13 mouse cellular contexts compared by ENCODE assay signal in the genomic region with DNA sequence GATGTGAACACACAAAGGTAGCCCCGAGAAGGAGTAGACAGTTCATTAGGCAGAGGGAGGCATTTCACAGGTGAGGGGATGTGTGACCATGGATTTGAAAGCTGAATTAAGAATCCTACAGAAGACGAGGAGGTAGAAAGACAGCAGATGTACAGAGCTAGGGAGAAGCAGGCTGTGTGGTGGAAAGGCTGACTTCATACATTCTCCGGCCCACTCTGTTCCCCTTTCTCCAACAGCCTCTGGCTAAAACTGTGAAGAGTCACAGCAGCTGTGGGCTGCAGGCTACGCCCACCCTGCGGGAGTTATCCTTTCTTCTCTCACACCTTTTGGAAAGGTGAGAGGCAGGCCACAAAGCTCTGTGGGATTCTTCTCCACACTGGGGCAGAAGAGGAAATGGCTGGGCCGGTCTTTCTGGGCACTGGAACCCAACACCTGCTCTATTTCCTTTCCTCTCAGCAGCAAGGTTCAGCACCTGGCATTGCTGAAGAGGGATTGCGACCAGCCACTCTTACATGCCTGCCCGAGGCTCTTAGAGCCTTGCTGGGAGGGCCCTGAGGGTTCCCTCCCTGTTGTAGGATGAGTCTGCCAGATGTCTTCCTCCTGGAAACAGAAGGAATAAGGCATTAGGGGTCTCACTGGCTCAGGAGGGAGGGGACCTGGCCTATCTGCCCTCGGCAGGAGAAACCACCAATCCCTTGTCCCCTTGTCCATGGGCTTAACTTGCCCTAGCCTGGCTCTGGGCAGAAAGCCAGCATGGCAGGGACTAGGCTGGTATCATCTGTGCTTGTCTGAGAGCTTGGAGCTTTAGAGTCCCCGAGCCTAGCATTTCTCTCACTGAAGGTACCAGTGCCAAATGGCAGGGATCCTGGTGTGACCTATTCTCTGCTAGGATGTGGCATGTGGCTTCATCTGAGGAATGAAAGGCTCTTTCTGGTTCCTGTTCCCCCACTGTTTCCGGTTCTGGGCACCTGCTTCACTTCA. TPM values are rescaled to one million over a fixed set of nuclear protein-coding genes. Genes with fewer than 3 reads are reported as not detected.
DNase-seq lines count a peak whose midpoint lies in the region; ATAC-seq and TF ChIP-seq lines count a peak whose summit lies in the region.
"Had no signal": no experiment of that assay in that cellular context is flagged by ENCODE, and none has a peak within 500 bp of the region (broad histone marks: within the 10 kb centered on the region; RNA-seq: fewer than 3 reads in every experiment).

No protein-coding gene starts in this region.

- H3K9me3 ChIP-seq in hindbrain, embryonic 15.5 days = no peaks in the 10 kb centered on the region
- no peaks in the 10 kb centered on the region for H3K9me3 ChIP-seq in hindbrain, embryonic 12.5 days (replicated peaks)
- no peaks in the 10 kb centered on the region for H3K9me3 ChIP-seq in hindbrain, postnatal 0 days (ENCODE audit: low read length)
- H3K9me3 ChIP-seq: midbrain, embryonic 10.5 days had no signal

- TF ChIP-seq CTCF in hindbrain, postnatal 0 days (IDR thresholded peaks at IDR 0.05; ENCODE audit: low read depth) = no peak

- H3K4me2 ChIP-seq in hindbrain, embryonic 15.5 days = no peak overlapping the region
- H3K4me2 ChIP-seq in hindbrain, embryonic 12.5 days (replicated peaks) = no peak overlapping the region
- no peak overlapping the region for H3K4me2 ChIP-seq in hindbrain, postnatal 0 days (ENCODE audit: low read depth, low read length)

- no peaks in the 10 kb centered on the region for H3K36me3 ChIP-seq in hindbrain, embryonic 15.5 days
- no peaks in the 10 kb centered on the region for H3K36me3 ChIP-seq in hindbrain, embryonic 12.5 days
- no peaks in the 10 kb centered on the region for H3K36me3 ChIP-seq in hindbrain, postnatal 0 days (ENCODE audit: insufficient read depth, low read length)
- H3K36me3 ChIP-seq: midbrain, embryonic 10.5 days had no signal

- peak; percentile 48 for DNase-seq in ZHBTc4 (ENCODE audit: low read depth, low spot score)
- peak; percentile 81 for DNase-seq in hindbrain, postnatal 0 days (ENCODE audit: low spot score)
- no peak for DNase-seq in spleen, postnatal 10 days (ENCODE audit: low spot score in 2 of 2)
- DNase-seq in urinary bladder, postnatal 36 days (ENCODE audit: low spot score in 2 of 2) = no peak
- DNase-seq: kidney, adult 2 months; lung, adult 18-20 months had no signal

- WGBS in hindbrain, embryonic 15.5 days = 61% methylated on average over 11 of the region's 11 CpGs
- WGBS in hindbrain, embryonic 12.5 days = 62% methylated on average over 11 of the region's 11 CpGs
- 48% methylated on average over 11 of the region's 11 CpGs for WGBS in hindbrain, postnatal 0 days

- no peak overlapping the region for H3K9ac ChIP-seq in hindbrain, embryonic 15.5 days
- H3K9ac ChIP-seq in hindbrain, embryonic 12.5 days = no peak overlapping the region
- no peak overlapping the region for H3K9ac ChIP-seq in hindbrain, postnatal 0 days (replicated peaks; ENCODE audit: low read length)

- peak; percentile 72; the same call in 1 of the 2 replicates for ATAC-seq in hindbrain, embryonic 15.5 days (ENCODE audit: low FRiP score, low read depth)
- ATAC-seq in hindbrain, embryonic 12.5 days (ENCODE audit: low FRiP score) = no peak
- peak; percentile 88 for ATAC-seq in cerebellum, adult (ENCODE audit: insufficient number of reproducible peaks, low FRiP score, low TSS enrichment)
- peak; percentile 57; the same call in 1 of the 2 replicates for ATAC-seq in hindbrain, postnatal 0 days

- no peak overlapping the region for H3K4me3 ChIP-seq in hindbrain, embryonic 15.5 days
- H3K4me3 ChIP-seq in hindbrain, embryonic 12.5 days = no peak overlapping the region
- no peak overlapping the region for H3K4me3 ChIP-seq in hindbrain, postnatal 0 days (ENCODE audit: low read length)
- H3K4me3 ChIP-seq: midbrain, embryonic 10.5 days had no signal

- no peaks in the 10 kb centered on the region for H3K27me3 ChIP-seq in hindbrain, embryonic 15.5 days
- 0 out of 2 replicates have a peak, but pooled peaks cover 3% of the 10 kb centered on the region for H3K27me3 ChIP-seq in hindbrain, embryonic 12.5 days
- no peaks in the 10 kb centered on the region for H3K27me3 ChIP-seq in hindbrain, postnatal 0 days (ENCODE audit: insufficient read depth, low read length)

- H3K4me1 ChIP-seq in hindbrain, embryonic 15.5 days (replicated peaks) = peaks cover 8% of the 10 kb centered on the region; the same call in 1 of the 2 replicates
- 0 out of 2 replicates have a peak, but pooled peaks cover 3% of the 10 kb centered on the region for H3K4me1 ChIP-seq in hindbrain, embryonic 12.5 days
- no peaks in the 10 kb centered on the region for H3K4me1 ChIP-seq in hindbrain, postnatal 0 days (ENCODE audit: insufficient read depth, low read length)
- H3K4me1 ChIP-seq: midbrain, embryonic 10.5 days had no signal

- 0 out of 2 replicates have a peak overlapping the region, but pooled peaks have one; percentile 6 for H3K27ac ChIP-seq in hindbrain, embryonic 15.5 days (replicated peaks)
- no peak overlapping the region for H3K27ac ChIP-seq in hindbrain, embryonic 12.5 days
- H3K27ac ChIP-seq in hindbrain, postnatal 0 days = peak overlapping the region; percentile 41; the same call in 1 of the 2 replicates
- H3K27ac ChIP-seq: midbrain, embryonic 10.5 days had no signal

RNA-seq across cellular contexts. Expression of gene Gjb5, which starts 42.5 kb away (rescaled TPM):
- polyA plus RNA-seq in hindbrain, embryonic 15.5 days (2015; fragmentation: Nextera tagmentation; extraction: Ambion mirVana) = 0.12 and 0.24 TPM in 2 replicates
- 0.30 and 0.44 TPM in 2 replicates for polyA plus RNA-seq in hindbrain, embryonic 12.5 days (2016; fragmentation: Nextera tagmentation; extraction: Ambion mirVana)
- 0.40 and 0.73 TPM in 2 replicates for total RNA-seq in hindbrain, postnatal 0 days (2014; rRNA removed)
- polyA plus RNA-seq in hindbrain, postnatal 0 days (2015; fragmentation: Nextera tagmentation; extraction: Ambion mirVana) = 0.51 and 0.57 TPM in 2 replicates
- total RNA-seq: left cerebral cortex, postnatal 10 days had no signal
- polyA plus RNA-seq: cortical plate, adult 2 months had no signal

RNA-seq across cellular contexts. Expression of gene Gjb4, which starts 46.6 kb away (rescaled TPM):
- not detected in 2 replicates for polyA plus RNA-seq in hindbrain, embryonic 15.5 days (2015; fragmentation: Nextera tagmentation; extraction: Ambion mirVana)
- 0.19 and 0.36 TPM in 2 replicates for polyA plus RNA-seq in hindbrain, embryonic 12.5 days (2016; fragmentation: Nextera tagmentation; extraction: Ambion mirVana)
- total RNA-seq in hindbrain, postnatal 0 days (2014; rRNA removed) = not detected in 2 replicates
- not detected in 2 replicates for polyA plus RNA-seq in hindbrain, postnatal 0 days (2015; fragmentation: Nextera tagmentation; extraction: Ambion mirVana)
- total RNA-seq: gastrocnemius, postnatal 4 days; left cerebral cortex, postnatal 10 days had no signal
- polyA plus RNA-seq: cortical plate, adult 2 months had no signal

Comparison
In these comparisons a context has a peak if more than half of its experiments do, and no peak if none do; other contexts are left out.
1. DNase-seq: peak in ZHBTc4 (single experiment) and hindbrain, postnatal 0 days (single experiment); none in spleen, postnatal 10 days (0 of 2) and urinary bladder, postnatal 36 days (0 of 2).